Mouse (Mus musculus): ENCODE measurements around the gene Hdac7. TPM values are rescaled to one million over a fixed set of nuclear protein-coding genes. Genes with fewer than 3 reads are reported as not detected.

Gene Hdac7
- polyA plus RNA-seq, 1 experiment, result 14.4 TPM

- peak overlapping the region; percentile 29; the same call in 1 of the 2 replicates for H3K27ac ChIP-seq (ENCODE audit: insufficient read depth, low read length)
- H3K36me3 ChIP-seq (ENCODE audit: control insufficient read depth, insufficient read depth, low read length, poor library complexity, severe bottlenecking), result 0 out of 2 replicates have a peak, but pooled peaks cover 4% of the 10 kb centered on the region
- H3K4me3 ChIP-seq (ENCODE audit: low read depth, low read length), result peak overlapping the region; percentile 31; the same call in 1 of the 2 replicates
- no peaks in the 10 kb centered on the region for H3K27me3 ChIP-seq (ENCODE audit: control insufficient read depth, insufficient read depth, low read length, poor library complexity, severe bottlenecking)
- 0 out of 2 replicates have a peak overlapping the region, but pooled peaks have one; percentile 15 for H3K9ac ChIP-seq (ENCODE audit: low read depth, poor library complexity, severe bottlenecking)
- TF ChIP-seq CTCF (IDR thresholded peaks at IDR 0.05; ENCODE audit: low read depth, low read length) (peak; percentile 40), EP300 (IDR thresholded peaks at IDR 0.05; ENCODE audit: insufficient read depth, low read depth, low read length) (no peak)
- H3K9me3 ChIP-seq (replicated peaks; ENCODE audit: control insufficient read depth, insufficient read depth, low read length, poor library complexity, severe bottlenecking), result no peaks in the 10 kb centered on the region
- peaks cover 11% of the 10 kb centered on the region for H3K4me1 ChIP-seq (ENCODE audit: control insufficient read depth, insufficient read depth, low read length)
These were observed 82.9 kb downstream of the Hdac7 start for GRCm38 (mm10) chr15:97761438-97761837.

GRCm38 (mm10) chr15:97760952-97761351 lies 83.3 kb downstream of the Hdac7 start:
- no peak for TF ChIP-seq EP300 (IDR thresholded peaks at IDR 0.05; ENCODE audit: insufficient read depth, low read depth, low read length)
- no peak for TF ChIP-seq POLR2A (IDR thresholded peaks at IDR 0.05; ENCODE audit: insufficient read depth, low read length)
- TF ChIP-seq CTCF (IDR thresholded peaks at IDR 0.05; ENCODE audit: low read depth, low read length), result no peak
- Histone ChIP-seq H3K4me3 (ENCODE audit: low read depth, low read length) (no peak overlapping the region), H3K9me3 (replicated peaks; ENCODE audit: control insufficient read depth, insufficient read depth, low read length, poor library complexity, severe bottlenecking) (no peaks in the 10 kb centered on the region), H3K9ac (ENCODE audit: low read depth, poor library complexity, severe bottlenecking) (0 out of 2 replicates have a peak overlapping the region, but pooled peaks have one; percentile 15), H3K27me3 (ENCODE audit: control insufficient read depth, insufficient read depth, low read length, poor library complexity, severe bottlenecking) (no peaks in the 10 kb centered on the region), H3K36me3 (ENCODE audit: control insufficient read depth, insufficient read depth, low read length, poor library complexity, severe bottlenecking) (0 out of 2 replicates have a peak, but pooled peaks cover 4% of the 10 kb centered on the region), H3K4me1 (ENCODE audit: control insufficient read depth, insufficient read depth, low read length) (peaks cover 16% of the 10 kb centered on the region), H3K27ac (ENCODE audit: insufficient read depth, low read length) (no peak overlapping the region)

DNA sequence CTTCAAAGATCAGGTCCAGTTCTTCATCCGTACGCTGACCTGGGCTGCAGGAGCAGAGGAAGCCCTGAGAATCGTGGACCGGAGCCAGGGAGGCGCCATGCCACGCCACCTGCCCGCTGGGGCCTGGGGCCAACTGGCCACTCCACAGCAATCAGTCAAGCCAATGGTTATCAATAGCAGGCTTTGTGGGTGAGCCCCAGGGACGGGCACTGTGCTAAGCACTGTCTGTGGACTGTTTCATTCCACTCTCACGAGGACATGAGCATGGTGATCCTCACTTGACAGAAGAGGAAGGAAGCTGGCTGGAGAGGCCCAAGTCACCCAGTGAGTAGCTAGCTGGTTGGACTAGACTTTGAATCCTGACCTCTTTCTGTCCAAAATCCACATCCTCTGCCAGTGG lies 84.3 kb downstream of the Hdac7 start:
- no peak overlapping the region for H3K9ac ChIP-seq (ENCODE audit: low read depth, poor library complexity, severe bottlenecking)
- H3K36me3 ChIP-seq (ENCODE audit: control insufficient read depth, insufficient read depth, low read length, poor library complexity, severe bottlenecking), result 0 out of 2 replicates have a peak, but pooled peaks cover 4% of the 10 kb centered on the region
- TF ChIP-seq EP300 (IDR thresholded peaks at IDR 0.05; ENCODE audit: insufficient read depth, low read depth, low read length), result no peak
- no peak for TF ChIP-seq POLR2A (IDR thresholded peaks at IDR 0.05; ENCODE audit: insufficient read depth, low read length)
- no peak for TF ChIP-seq CTCF (IDR thresholded peaks at IDR 0.05; ENCODE audit: low read depth, low read length)
- peaks cover 16% of the 10 kb centered on the region for H3K4me1 ChIP-seq (ENCODE audit: control insufficient read depth, insufficient read depth, low read length)
- no peak overlapping the region for H3K4me3 ChIP-seq (ENCODE audit: low read depth, low read length)
- H3K27ac ChIP-seq (ENCODE audit: insufficient read depth, low read length), result no peak overlapping the region
- no peaks in the 10 kb centered on the region for H3K9me3 ChIP-seq (replicated peaks; ENCODE audit: control insufficient read depth, insufficient read depth, low read length, poor library complexity, severe bottlenecking)
- H3K27me3 ChIP-seq (ENCODE audit: control insufficient read depth, insufficient read depth, low read length, poor library complexity, severe bottlenecking), result no peaks in the 10 kb centered on the region

DNA sequence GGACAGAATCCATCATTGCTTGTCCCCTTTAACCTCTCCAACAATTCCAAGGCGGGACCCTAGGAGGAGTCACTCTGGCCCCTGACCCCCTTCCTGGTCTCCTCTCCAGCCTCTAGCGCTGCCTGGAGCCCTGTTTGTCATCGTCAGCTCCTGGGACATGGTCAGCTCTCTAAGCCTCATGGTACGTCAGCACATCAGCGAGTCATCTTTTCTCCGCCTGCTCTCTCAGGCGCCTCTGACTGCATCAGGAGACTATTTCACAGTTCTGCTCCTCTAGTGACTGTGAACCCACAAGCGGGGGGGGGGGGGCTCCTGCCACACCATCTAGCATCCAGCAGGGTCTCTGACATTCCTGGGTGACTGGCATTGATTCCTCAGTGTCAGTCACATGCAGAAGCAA lies 88.9 kb downstream of the Hdac7 start:
- H3K27me3 ChIP-seq (ENCODE audit: control insufficient read depth, insufficient read depth, low read length, poor library complexity, severe bottlenecking), result no peaks in the 10 kb centered on the region
- 0 out of 2 replicates have a peak, but pooled peaks cover 4% of the 10 kb centered on the region for H3K36me3 ChIP-seq (ENCODE audit: control insufficient read depth, insufficient read depth, low read length, poor library complexity, severe bottlenecking)
- no peak overlapping the region for H3K27ac ChIP-seq (ENCODE audit: insufficient read depth, low read length)
- H3K4me1 ChIP-seq (ENCODE audit: control insufficient read depth, insufficient read depth, low read length), result peaks cover 16% of the 10 kb centered on the region
- no peak overlapping the region for H3K9ac ChIP-seq (ENCODE audit: low read depth, poor library complexity, severe bottlenecking)
- no peaks in the 10 kb centered on the region for H3K9me3 ChIP-seq (replicated peaks; ENCODE audit: control insufficient read depth, insufficient read depth, low read length, poor library complexity, severe bottlenecking)
- H3K4me3 ChIP-seq (ENCODE audit: low read depth, low read length), result no peak overlapping the region
- TF ChIP-seq EP300 (IDR thresholded peaks at IDR 0.05; ENCODE audit: insufficient read depth, low read depth, low read length) (no peak), POLR2A (IDR thresholded peaks at IDR 0.05; ENCODE audit: insufficient read depth, low read length) (no peak), CTCF (IDR thresholded peaks at IDR 0.05; ENCODE audit: low read depth, low read length) (no peak)

DNA sequence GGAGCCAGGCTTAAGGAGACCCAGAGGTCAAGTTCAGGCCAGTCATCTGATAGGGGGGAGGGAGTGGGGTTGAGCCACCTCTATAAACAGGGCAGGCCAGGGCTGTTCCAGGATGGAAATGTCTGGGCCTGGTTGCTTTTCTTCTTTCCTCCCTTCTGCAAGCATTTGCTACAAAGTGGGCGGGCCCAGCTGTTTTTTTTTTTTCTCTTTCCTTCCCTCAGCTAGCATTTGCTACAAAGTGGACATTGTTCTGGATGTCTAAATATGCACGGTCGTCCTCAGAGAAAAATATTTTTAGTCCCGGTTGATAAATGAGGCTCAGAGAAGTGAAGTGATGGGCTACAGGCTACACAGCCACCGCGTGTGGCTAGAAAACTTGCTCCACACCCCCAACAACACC lies 89.8 kb downstream of the Hdac7 start:
- no peaks in the 10 kb centered on the region for H3K9me3 ChIP-seq (replicated peaks; ENCODE audit: control insufficient read depth, insufficient read depth, low read length, poor library complexity, severe bottlenecking)
- no peaks in the 10 kb centered on the region for H3K36me3 ChIP-seq (ENCODE audit: control insufficient read depth, insufficient read depth, low read length, poor library complexity, severe bottlenecking)
- H3K4me3 ChIP-seq (ENCODE audit: low read depth, low read length), result no peak overlapping the region
- peaks cover 16% of the 10 kb centered on the region for H3K4me1 ChIP-seq (ENCODE audit: control insufficient read depth, insufficient read depth, low read length)
- H3K27me3 ChIP-seq (ENCODE audit: control insufficient read depth, insufficient read depth, low read length, poor library complexity, severe bottlenecking), result no peaks in the 10 kb centered on the region
- no peak overlapping the region for H3K27ac ChIP-seq (ENCODE audit: insufficient read depth, low read length)
- no peak overlapping the region for H3K9ac ChIP-seq (ENCODE audit: low read depth, poor library complexity, severe bottlenecking)
- no peak for TF ChIP-seq CTCF (IDR thresholded peaks at IDR 0.05; ENCODE audit: low read depth, low read length)
- TF ChIP-seq POLR2A (IDR thresholded peaks at IDR 0.05; ENCODE audit: insufficient read depth, low read length), result no peak
- TF ChIP-seq EP300 (IDR thresholded peaks at IDR 0.05; ENCODE audit: insufficient read depth, low read depth, low read length), result no peak

- no peak for TF ChIP-seq EP300 (IDR thresholded peaks at IDR 0.05; ENCODE audit: insufficient read depth, low read depth, low read length)
- no peak for TF ChIP-seq POLR2A (IDR thresholded peaks at IDR 0.05; ENCODE audit: insufficient read depth, low read length)
- no peak for TF ChIP-seq CTCF (IDR thresholded peaks at IDR 0.05; ENCODE audit: low read depth, low read length)
These were observed 91.8 kb downstream of the Hdac7 start for GRCm38 (mm10) chr15:97752491-97752890.

More at GRCm38 (mm10) chr15:97752491-97752890, 91.8 kb downstream of the Hdac7 start:
- Histone ChIP-seq H3K9ac (ENCODE audit: low read depth, poor library complexity, severe bottlenecking) (no peak overlapping the region), H3K27me3 (ENCODE audit: control insufficient read depth, insufficient read depth, low read length, poor library complexity, severe bottlenecking) (no peaks in the 10 kb centered on the region), H3K4me3 (ENCODE audit: low read depth, low read length) (no peak overlapping the region), H3K36me3 (ENCODE audit: control insufficient read depth, insufficient read depth, low read length, poor library complexity, severe bottlenecking) (no peaks in the 10 kb centered on the region; the same call in 1 of the 2 replicates), H3K27ac (ENCODE audit: insufficient read depth, low read length) (no peak overlapping the region), H3K4me1 (ENCODE audit: control insufficient read depth, insufficient read depth, low read length) (peaks cover 16% of the 10 kb centered on the region), H3K9me3 (replicated peaks; ENCODE audit: control insufficient read depth, insufficient read depth, low read length, poor library complexity, severe bottlenecking) (no peaks in the 10 kb centered on the region)
